Mouse (Mus musculus): ENCODE measurements around the gene Cap2. TPM values are rescaled to one million over a fixed set of nuclear protein-coding genes. Genes with fewer than 3 reads are reported as not detected.
A peak's percentile ranks its signal among the peaks of the same experiment; 100 is the strongest.

The Cap2 gene
- polyA plus RNA-seq, 1 experiment from 2014 or later: 3.5 TPM

GRCm38 (mm10) chr13:46565913-46566312 is 64.3 kb downstream of the Cap2 start:
- no peak for ATAC-seq (replicated peaks; ENCODE audit: low FRiP score)
- Histone ChIP-seq H3K36me3 (ENCODE audit: control insufficient read depth, insufficient read depth, low read length) (no peaks in the 10 kb centered on the region), H3K27ac (ENCODE audit: low read depth, low read length) (no peak overlapping the region), H3K4me3 (ENCODE audit: low read depth, low read length) (no peak overlapping the region), H3K4me1 (replicated peaks; ENCODE audit: control insufficient read depth, insufficient read depth, low read length) (peaks cover 4% of the 10 kb centered on the region; the same call in 1 of the 2 replicates), H3K27me3 (replicated peaks; ENCODE audit: control insufficient read depth, insufficient read depth, low read length) (no peaks in the 10 kb centered on the region), H3K9ac (ENCODE audit: low read depth, low read length) (no peak overlapping the region), H3K4me2 (no peak overlapping the region), H3K9me3 (ENCODE audit: control insufficient read depth, low read length) (no peaks in the 10 kb centered on the region)
- DNase-seq (ENCODE audit: low spot score): no peak
- WGBS: 78% methylated on average over 5 of the region's 5 CpGs

GRCm38 (mm10) chr13:46569469-46569868 is 67.8 kb downstream of the Cap2 start:
- Histone ChIP-seq H3K27ac (ENCODE audit: low read depth, low read length) (no peak overlapping the region), H3K27me3 (replicated peaks; ENCODE audit: control insufficient read depth, insufficient read depth, low read length) (no peaks in the 10 kb centered on the region), H3K36me3 (ENCODE audit: control insufficient read depth, insufficient read depth, low read length) (no peaks in the 10 kb centered on the region), H3K4me2 (no peak overlapping the region), H3K4me3 (ENCODE audit: low read depth, low read length) (no peak overlapping the region), H3K4me1 (replicated peaks; ENCODE audit: control insufficient read depth, insufficient read depth, low read length) (peaks cover 10% of the 10 kb centered on the region), H3K9ac (ENCODE audit: low read depth, low read length) (no peak overlapping the region), H3K9me3 (ENCODE audit: control insufficient read depth, low read length) (no peaks in the 10 kb centered on the region)
- no peak for ATAC-seq (replicated peaks; ENCODE audit: low FRiP score)
- DNase-seq (ENCODE audit: low spot score): no peak
- WGBS: 83% methylated on average over 8 of the region's 8 CpGs

- Histone ChIP-seq H3K9ac (ENCODE audit: low read depth, low read length) (no peak overlapping the region), H3K27ac (ENCODE audit: low read depth, low read length) (no peak overlapping the region), H3K36me3 (ENCODE audit: control insufficient read depth, insufficient read depth, low read length) (no peaks in the 10 kb centered on the region), H3K27me3 (replicated peaks; ENCODE audit: control insufficient read depth, insufficient read depth, low read length) (no peaks in the 10 kb centered on the region), H3K9me3 (ENCODE audit: control insufficient read depth, low read length) (no peaks in the 10 kb centered on the region), H3K4me2 (peak overlapping the region; percentile 49), H3K4me3 (ENCODE audit: low read depth, low read length) (0 out of 2 replicates have a peak overlapping the region, but pooled peaks have one; percentile 3), H3K4me1 (replicated peaks; ENCODE audit: control insufficient read depth, insufficient read depth, low read length) (peaks cover 10% of the 10 kb centered on the region)
- DNase-seq (ENCODE audit: low spot score) (peak; percentile 33), ATAC-seq (replicated peaks; ENCODE audit: low FRiP score) (no peak)
- WGBS: 6% methylated on average over 12 of the region's 12 CpGs
Measured at GRCm38 (mm10) chr13:46571141-46571592, 69.5 kb downstream of the Cap2 start.

GRCm38 (mm10) chr13:46571961-46572647 is 70.5 kb downstream of the Cap2 start:
- ATAC-seq (replicated peaks; ENCODE audit: low FRiP score): no peak
- H3K27ac ChIP-seq (ENCODE audit: low read depth, low read length): no peak overlapping the region
- H3K4me1 ChIP-seq (replicated peaks; ENCODE audit: control insufficient read depth, insufficient read depth, low read length): peaks cover 10% of the 10 kb centered on the region
- DNase-seq (ENCODE audit: low spot score): no peak
- no peaks in the 10 kb centered on the region for H3K36me3 ChIP-seq (ENCODE audit: control insufficient read depth, insufficient read depth, low read length)
- no peak overlapping the region for H3K9ac ChIP-seq (ENCODE audit: low read depth, low read length)
- no peaks in the 10 kb centered on the region for H3K27me3 ChIP-seq (replicated peaks; ENCODE audit: control insufficient read depth, insufficient read depth, low read length)
- H3K9me3 ChIP-seq (ENCODE audit: control insufficient read depth, low read length): no peaks in the 10 kb centered on the region
- no peak overlapping the region for H3K4me3 ChIP-seq (ENCODE audit: low read depth, low read length)
- H3K4me2 ChIP-seq: 0 out of 2 replicates have a peak overlapping the region, but pooled peaks have one; percentile 17
- WGBS: 60% methylated on average over 11 of the region's 11 CpGs

- Histone ChIP-seq H3K9me3 (ENCODE audit: control insufficient read depth, low read length) (no peaks in the 10 kb centered on the region), H3K36me3 (ENCODE audit: control insufficient read depth, insufficient read depth, low read length) (no peaks in the 10 kb centered on the region), H3K9ac (ENCODE audit: low read depth, low read length) (no peak overlapping the region), H3K4me3 (ENCODE audit: low read depth, low read length) (no peak overlapping the region), H3K27ac (ENCODE audit: low read depth, low read length) (no peak overlapping the region), H3K4me2 (no peak overlapping the region), H3K4me1 (replicated peaks; ENCODE audit: control insufficient read depth, insufficient read depth, low read length) (peaks cover 10% of the 10 kb centered on the region), H3K27me3 (replicated peaks; ENCODE audit: control insufficient read depth, insufficient read depth, low read length) (no peaks in the 10 kb centered on the region)
- 51% methylated on average over 9 of the region's 9 CpGs for WGBS
- no peak for ATAC-seq (replicated peaks; ENCODE audit: low FRiP score)
- DNase-seq (ENCODE audit: low spot score): no peak
Measured at GRCm38 (mm10) chr13:46572648-46573163, 71.1 kb downstream of the Cap2 start.

- no peak overlapping the region for H3K9ac ChIP-seq (ENCODE audit: low read depth, low read length)
- H3K27ac ChIP-seq (ENCODE audit: low read depth, low read length): no peak overlapping the region
- 83% methylated on average over 5 of the region's 5 CpGs for WGBS
- H3K27me3 ChIP-seq (replicated peaks; ENCODE audit: control insufficient read depth, insufficient read depth, low read length): no peaks in the 10 kb centered on the region
- H3K4me3 ChIP-seq (ENCODE audit: low read depth, low read length): no peak overlapping the region
- H3K4me2 ChIP-seq: no peak overlapping the region
- no peak for DNase-seq (ENCODE audit: low spot score)
- H3K36me3 ChIP-seq (ENCODE audit: control insufficient read depth, insufficient read depth, low read length): no peaks in the 10 kb centered on the region
- ATAC-seq (replicated peaks; ENCODE audit: low FRiP score): no peak
- H3K9me3 ChIP-seq (ENCODE audit: control insufficient read depth, low read length): no peaks in the 10 kb centered on the region
- peaks cover 10% of the 10 kb centered on the region for H3K4me1 ChIP-seq (replicated peaks; ENCODE audit: control insufficient read depth, insufficient read depth, low read length)
Measured at GRCm38 (mm10) chr13:46574201-46574600, 72.6 kb downstream of the Cap2 start.

GRCm38 (mm10) chr13:46574707-46575106 is 73.1 kb downstream of the Cap2 start:
- ATAC-seq (replicated peaks; ENCODE audit: low FRiP score) (no peak), DNase-seq (ENCODE audit: low spot score) (no peak)
- Histone ChIP-seq H3K27me3 (replicated peaks; ENCODE audit: control insufficient read depth, insufficient read depth, low read length) (no peaks in the 10 kb centered on the region), H3K4me1 (replicated peaks; ENCODE audit: control insufficient read depth, insufficient read depth, low read length) (peaks cover 10% of the 10 kb centered on the region), H3K4me2 (no peak overlapping the region), H3K36me3 (ENCODE audit: control insufficient read depth, insufficient read depth, low read length) (no peaks in the 10 kb centered on the region), H3K9ac (ENCODE audit: low read depth, low read length) (no peak overlapping the region), H3K9me3 (ENCODE audit: control insufficient read depth, low read length) (no peaks in the 10 kb centered on the region), H3K27ac (ENCODE audit: low read depth, low read length) (no peak overlapping the region), H3K4me3 (ENCODE audit: low read depth, low read length) (no peak overlapping the region)
- 90% methylated on average over 4 of the region's 4 CpGs for WGBS

- Histone ChIP-seq H3K4me3 (ENCODE audit: low read depth, low read length) (no peak overlapping the region), H3K27me3 (replicated peaks; ENCODE audit: control insufficient read depth, insufficient read depth, low read length) (no peaks in the 10 kb centered on the region), H3K4me1 (replicated peaks; ENCODE audit: control insufficient read depth, insufficient read depth, low read length) (no peaks in the 10 kb centered on the region), H3K4me2 (no peak overlapping the region), H3K9me3 (ENCODE audit: control insufficient read depth, low read length) (no peaks in the 10 kb centered on the region), H3K9ac (ENCODE audit: low read depth, low read length) (no peak overlapping the region), H3K27ac (ENCODE audit: low read depth, low read length) (no peak overlapping the region), H3K36me3 (ENCODE audit: control insufficient read depth, insufficient read depth, low read length) (no peaks in the 10 kb centered on the region)
- ATAC-seq (replicated peaks; ENCODE audit: low FRiP score) (no peak), DNase-seq (ENCODE audit: low spot score) (no peak)
- 85% methylated on average over 7 of the region's 7 CpGs for WGBS
Measured at GRCm38 (mm10) chr13:46584860-46585259, 83.2 kb downstream of the Cap2 start.

GRCm38 (mm10) chr13:46587717-46588289 is 86.2 kb downstream of the Cap2 start:
- no peak for ATAC-seq (replicated peaks; ENCODE audit: low FRiP score)
- 88% methylated on average over 17 of the region's 17 CpGs for WGBS
- H3K9ac ChIP-seq (ENCODE audit: low read depth, low read length): no peak overlapping the region

More at GRCm38 (mm10) chr13:46587717-46588289, 86.2 kb downstream of the Cap2 start:
- no peak for DNase-seq (ENCODE audit: low spot score)
- no peak overlapping the region for H3K27ac ChIP-seq (ENCODE audit: low read depth, low read length)
- no peak overlapping the region for H3K4me2 ChIP-seq
- no peak overlapping the region for H3K4me3 ChIP-seq (ENCODE audit: low read depth, low read length)
- H3K4me1 ChIP-seq (replicated peaks; ENCODE audit: control insufficient read depth, insufficient read depth, low read length): no peaks in the 10 kb centered on the region
- H3K27me3 ChIP-seq (replicated peaks; ENCODE audit: control insufficient read depth, insufficient read depth, low read length): no peaks in the 10 kb centered on the region
- no peaks in the 10 kb centered on the region for H3K36me3 ChIP-seq (ENCODE audit: control insufficient read depth, insufficient read depth, low read length)
- no peaks in the 10 kb centered on the region for H3K9me3 ChIP-seq (ENCODE audit: control insufficient read depth, low read length)
